Mouse (Mus musculus) CH12.LX (cell line): ENCODE measurements around the gene Tmc5.

Source experiments
- CTCF ChIP-seq, 2 experiments: IDR thresholded peaks in 1 of 2; conservative IDR thresholded peaks in 1 of 2; 2 replicates each; pipeline ENCODE4 v1.5.1; 2011 to 2012; ENCODE audit warnings: low read depth in 2 of 2, low read length in 2 of 2, improper control_type of control experiment in 1 of 2, inconsistent platforms in 1 of 2, mild to moderate bottlenecking in 1 of 2, moderate library complexity in 1 of 2
- EP300 ChIP-seq: IDR thresholded peaks from 2 replicates; pipeline ENCODE4 v1.6.1; 2011; ENCODE audit warnings: low read length, improper control_type of control experiment
- PAX5 ChIP-seq: IDR thresholded peaks from 2 replicates; pipeline ENCODE4 v1.6.1; 2012; ENCODE audit warnings: low read length, inconsistent platforms, mixed read lengths
- POLR2A ChIP-seq: IDR thresholded peaks from 2 replicates; pipeline ENCODE4 v1.6.1; 2011; ENCODE audit warnings: low read depth, mild to moderate bottlenecking, improper control_type of control experiment, low read length
- TCF12 ChIP-seq: IDR thresholded peaks from 2 replicates; pipeline ENCODE4 v1.6.1; 2014; ENCODE audit warnings: low read depth, mild to moderate bottlenecking, inconsistent platforms, low read length, improper control_type of control experiment

DNA sequence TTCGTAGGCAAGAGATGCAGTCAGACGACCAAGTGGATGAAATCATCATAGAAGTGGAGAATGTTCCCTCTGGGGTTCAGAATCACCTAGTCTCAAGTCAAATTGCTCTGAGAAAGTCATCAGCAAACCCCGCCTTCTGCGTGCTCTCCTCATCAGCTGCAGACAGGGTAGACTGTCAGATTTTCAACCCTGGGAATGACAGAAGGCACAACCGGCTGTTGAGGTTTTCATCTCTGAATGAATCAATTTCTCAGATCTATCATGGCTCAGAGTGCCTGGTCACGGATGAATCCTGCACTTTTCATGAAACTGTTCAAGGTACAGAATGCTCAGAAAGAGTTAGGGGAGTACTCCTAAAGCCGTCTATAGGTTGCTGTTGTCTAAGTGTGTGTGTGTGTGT is 36.9 kb downstream of the Tmc5 start:
- no peak for TF ChIP-seq PAX5
- TF ChIP-seq POLR2A: no peak
- TF ChIP-seq EP300: no peak
- TF ChIP-seq CTCF (conservative IDR thresholded peaks at IDR 0.05 in 1 of 2, IDR thresholded peaks at IDR 0.05 in 1 of 2; ENCODE audit: low read depth in 2 of 2, low read length in 2 of 2): no peak
- no peak for TF ChIP-seq TCF12
